Mouse (Mus musculus): ENCODE measurements around the gene Ttll9.
A peak's percentile ranks its signal among the peaks of the same experiment; 100 is the strongest.

The Ttll9 gene

DNA sequence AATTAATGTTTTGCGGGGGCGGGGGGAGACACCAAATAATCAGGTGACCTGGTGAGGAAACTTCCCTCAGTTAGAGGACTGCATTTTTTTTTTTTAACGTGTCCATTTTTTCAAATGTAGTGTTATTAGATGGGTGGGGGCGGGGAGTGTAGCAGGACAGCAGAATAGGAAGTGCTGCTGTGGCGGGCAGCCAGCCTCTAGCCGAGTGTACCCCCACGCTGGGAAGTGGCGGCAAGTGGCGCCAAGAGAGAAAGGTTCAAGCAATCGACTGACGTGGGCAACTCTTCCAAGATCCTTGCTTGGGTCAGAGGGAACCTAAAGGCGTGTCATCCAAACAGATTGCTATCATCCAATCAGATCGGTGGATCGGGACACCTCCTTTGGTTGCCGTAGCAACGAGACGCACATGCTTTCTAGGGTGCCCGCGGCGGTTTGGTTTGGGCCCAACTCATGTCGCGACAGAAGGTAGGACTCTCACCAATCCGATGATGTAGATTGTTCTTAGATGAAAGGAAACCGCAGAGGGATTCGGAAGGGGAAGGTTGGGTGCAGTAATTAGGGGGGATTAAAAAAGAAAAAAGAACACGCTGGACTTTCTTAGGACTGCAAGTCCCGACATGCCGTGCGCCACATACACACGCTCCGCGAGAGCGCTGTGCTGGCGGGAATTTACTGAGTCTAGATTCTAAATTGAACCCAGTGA, at the start of gene Ttll9:
Gene Ttll9, plus strand, starts transcription at position 395 of the 703 bp plus-strand sequence.
- peak; percentile 65 for DNase-seq (ENCODE audit: low spot score)

DNA sequence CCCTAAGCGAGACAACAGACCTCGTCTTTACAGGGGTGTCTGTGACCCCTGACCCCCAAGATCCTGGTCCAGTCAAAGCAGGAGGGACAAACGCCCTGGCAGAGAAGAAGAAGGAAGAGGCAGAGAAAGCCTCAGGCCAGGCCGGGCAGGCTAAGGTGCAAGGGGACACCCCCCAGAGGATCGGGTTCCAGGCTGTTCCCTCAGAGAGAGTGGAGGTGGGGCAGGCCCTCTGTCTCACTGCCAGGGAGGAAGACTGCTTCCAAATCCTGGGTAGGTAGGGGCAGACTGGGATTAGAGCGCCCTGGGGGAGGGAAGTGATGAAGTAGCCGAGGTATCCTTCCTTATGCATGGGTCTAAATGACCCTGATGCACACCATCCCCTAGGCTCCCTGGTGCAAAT, 48.8 kb upstream of the Ttll9 start:
- no peak for DNase-seq (ENCODE audit: low spot score)

DNA sequence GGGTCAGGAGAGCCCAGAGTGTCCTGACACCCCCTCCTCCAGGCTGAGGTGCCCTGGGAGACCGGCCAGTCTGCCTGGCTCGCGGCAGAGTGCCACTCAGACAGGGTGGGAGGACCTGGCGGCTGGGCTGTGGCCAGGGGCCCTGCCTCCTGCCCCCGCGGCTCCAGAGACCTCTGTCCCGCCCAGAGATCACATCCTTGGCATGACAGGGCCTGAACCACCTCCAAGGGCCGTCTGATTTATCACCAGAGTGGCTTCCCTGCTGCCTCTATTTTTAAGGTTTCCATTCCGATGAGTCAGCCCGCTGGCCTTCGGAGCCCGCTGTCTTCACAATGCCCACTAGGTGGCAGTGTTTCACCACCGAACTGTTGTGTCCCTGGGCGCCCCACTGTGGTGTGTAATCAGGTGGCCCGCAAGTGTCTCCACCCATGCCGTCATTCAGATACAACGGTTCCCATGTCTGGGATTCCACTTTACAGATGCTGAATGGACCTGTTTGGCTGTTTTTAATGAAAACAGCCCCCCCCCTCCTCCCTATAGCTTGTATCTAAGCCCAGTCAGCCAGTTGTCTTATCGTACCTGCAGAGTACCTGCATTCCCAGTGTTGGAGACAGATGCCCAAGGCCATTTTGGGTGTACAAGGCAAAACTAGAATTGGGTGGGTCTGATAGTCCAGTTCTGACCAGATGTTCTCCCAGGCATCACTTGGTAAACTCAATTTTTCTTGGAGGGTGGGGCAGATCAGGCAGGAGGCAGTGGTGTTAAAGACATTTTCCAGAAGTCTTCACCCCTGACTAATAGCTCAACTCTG, 47.8 kb upstream of the Ttll9 start:
- peak; percentile 70 for DNase-seq (ENCODE audit: low spot score)

DNA sequence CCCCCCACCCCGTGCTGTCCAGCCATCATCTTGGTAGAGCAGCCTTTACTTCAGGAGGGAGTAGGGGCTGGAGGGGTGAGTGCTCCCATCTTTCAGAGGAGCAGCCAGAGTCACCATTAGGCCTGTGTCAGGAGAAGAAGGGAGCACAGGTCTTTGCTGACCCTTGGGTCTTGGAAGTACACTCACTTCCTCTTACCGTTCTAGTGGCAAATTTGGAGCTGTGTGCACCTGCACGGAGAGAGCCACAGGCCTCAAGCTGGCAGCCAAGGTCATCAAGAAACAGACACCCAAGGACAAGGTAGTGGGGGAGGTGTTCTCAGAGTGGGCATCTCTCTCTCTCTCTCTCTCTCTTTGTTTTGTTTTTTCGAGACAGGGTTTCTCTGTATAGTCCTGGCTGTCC, 46.8 kb upstream of the Ttll9 start:
- DNase-seq (ENCODE audit: low spot score) = no peak

DNA sequence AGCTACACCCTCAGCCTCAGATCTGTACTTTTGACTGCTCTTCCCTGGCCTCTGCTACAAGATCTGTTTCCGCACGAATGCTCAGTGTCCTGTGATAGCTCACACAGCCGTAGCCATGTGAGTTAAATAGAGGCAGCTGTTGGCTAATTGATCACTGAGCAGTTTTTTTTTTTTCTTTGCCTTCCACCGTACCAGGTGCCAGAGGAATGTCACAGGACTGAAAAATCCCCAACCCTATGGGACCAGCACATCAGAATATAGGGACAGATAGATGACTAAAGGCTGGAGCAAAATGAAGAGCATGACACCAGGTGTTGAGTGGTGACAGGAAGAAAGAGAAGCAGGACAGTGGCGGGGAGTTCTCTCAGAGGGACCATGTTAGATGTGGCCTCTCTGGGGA, 46.2 kb upstream of the Ttll9 start:
- no peak for DNase-seq (ENCODE audit: low spot score)

DNA sequence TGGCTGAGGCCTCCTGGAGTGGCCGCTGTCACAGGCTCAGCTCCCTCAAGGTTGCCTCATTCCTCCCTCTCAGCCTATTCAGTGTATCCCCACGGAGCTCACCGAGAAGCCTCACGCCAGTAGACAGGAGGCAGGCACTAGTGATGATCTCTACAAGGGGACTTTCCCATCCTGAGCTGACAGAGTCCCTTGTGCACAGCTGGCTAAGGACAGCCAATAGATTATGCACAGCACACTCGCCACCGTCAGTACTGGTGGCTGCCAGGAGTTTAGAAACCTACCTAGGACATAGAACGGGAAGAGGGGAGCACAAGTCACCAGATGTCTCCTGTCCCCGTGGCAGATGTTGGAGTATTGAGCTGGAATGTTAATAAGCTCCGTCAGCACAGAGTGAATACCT, 44.6 kb upstream of the Ttll9 start:
- DNase-seq (ENCODE audit: low spot score) = no peak

DNA sequence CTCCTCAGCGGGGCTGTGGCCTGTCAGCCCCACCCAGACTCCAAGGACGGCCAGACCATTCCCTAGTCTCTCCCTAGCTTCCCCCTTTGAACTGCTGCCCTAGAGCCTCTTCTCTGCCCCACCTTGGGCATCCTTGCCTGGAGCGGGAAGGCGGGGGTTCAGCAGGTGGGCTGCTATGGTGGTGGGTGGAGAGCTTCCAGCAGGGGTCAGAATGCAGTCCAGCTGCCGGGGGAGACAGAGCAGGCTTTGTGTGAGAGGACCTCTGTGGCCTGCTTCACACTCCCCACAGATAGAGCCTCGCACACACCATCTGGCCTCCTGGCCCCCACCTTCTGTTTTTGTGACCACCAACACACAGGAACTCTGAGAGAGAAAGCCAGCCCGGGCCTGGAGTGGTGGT, 39.9 kb upstream of the Ttll9 start:
- DNase-seq (ENCODE audit: low spot score) = no peak

DNA sequence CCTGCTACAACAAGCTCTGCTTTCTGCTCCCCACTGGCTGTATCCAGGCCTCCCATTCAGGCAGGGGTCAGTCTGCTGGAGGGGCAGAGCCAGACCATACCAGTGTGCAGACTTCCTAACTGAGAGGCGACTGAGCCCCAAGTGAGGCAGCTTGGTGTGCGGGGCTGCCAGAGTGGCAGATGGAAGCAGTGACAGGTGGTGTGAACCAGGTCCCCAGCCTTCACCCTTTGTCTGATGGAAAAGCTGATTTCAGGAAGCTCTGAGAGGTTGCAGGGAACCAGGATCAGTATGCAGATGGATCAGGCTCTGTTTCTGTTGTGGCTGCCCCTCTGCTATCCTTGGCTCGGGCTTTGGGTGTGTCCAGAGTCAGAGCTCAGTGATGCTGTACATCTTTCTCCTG, 38.7 kb upstream of the Ttll9 start:
- DNase-seq (ENCODE audit: low spot score) = no peak

DNA sequence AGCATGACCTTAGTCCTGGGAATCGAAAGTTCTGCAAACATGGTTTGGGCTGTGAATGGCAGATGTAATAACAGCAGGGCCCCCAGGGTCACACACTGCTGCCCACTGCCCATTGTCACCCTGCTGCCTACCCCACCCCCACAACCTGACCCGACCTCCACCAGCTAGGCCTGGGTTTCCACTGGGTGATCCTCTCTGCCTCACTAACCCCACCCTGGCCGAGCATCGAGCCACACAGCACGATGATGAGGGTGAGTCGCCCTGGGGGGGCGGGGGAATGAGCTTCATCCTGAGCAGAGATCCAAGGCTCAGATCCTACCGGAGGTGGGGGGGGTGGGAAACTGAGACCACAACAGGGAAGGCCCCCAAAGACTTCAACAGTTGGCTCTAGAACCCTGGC, 38.2 kb upstream of the Ttll9 start:
- DNase-seq (ENCODE audit: low spot score) = no peak

DNA sequence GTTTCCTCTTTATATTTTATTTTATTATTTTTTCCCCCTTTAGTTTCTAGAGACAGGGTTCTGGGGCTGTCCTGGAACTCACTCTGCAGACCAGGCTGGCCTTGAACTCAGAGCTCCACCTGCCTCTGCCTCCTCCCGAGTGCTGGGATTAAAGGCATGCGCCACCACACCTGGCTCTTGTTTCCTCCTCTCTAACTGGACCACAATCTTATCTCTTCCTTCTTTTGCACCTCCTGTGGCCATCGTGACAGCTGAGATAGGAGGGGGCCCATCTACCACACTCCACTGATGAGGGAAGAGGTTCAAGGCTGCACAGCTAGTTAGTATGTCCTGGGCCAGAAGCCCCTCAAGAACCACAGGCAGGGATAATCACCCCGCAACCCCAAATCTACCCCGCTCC, 37.7 kb upstream of the Ttll9 start:
- DNase-seq (ENCODE audit: low spot score) = no peak

DNA sequence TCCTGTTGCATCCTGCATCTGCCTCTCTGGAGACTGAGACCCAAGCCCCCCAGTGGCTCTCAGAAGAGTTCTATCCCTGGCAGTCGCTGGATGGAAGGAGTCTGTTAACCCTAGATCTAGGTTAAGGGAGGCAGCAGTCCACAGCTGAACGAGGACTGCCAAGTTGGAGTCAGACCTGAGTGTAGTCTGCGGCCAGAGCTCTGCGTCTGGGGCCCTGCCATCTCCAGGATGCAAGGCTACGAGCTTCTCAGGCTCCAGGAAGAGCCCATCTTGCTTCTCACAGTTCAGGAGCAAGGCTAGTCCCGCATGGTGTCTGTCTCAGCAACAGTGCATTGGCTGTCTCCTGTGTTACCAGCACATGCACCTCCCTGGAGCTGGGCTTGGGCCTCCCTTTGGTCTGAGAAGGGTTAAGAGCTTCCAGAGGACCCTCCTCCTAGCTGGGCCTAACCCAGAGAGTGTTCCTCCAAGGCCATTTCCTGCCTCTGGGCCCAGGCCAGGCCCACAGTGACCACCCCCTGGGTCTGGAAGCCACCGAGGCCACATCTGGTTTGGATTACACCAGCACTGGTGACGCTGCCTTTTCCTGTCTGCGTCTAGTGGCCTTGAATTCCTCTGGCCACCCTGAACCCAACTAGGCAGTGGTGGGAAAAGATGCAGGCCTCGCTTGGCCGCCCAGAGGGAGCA, 37.0 kb upstream of the Ttll9 start:
- DNase-seq (ENCODE audit: low spot score) = peak; percentile 77

DNA sequence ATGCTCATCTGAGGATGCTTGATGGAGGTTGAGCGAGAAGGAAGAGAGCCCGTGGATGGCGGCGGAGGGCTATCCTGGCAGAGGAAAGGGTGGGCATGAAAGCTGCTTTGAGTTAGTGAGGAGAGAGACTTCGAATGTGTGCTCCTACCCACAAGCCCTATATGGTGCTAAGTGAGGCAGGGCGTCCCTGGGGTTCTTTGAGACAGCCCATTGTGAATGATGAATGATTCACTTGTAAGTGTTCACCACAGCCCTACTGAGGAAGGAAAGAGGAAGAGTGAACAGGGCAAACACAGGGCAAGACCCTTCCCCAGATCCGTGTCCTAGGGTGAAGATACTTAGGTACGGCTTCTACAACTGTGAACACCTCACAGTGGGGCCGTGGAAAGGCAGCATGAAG, 35.4 kb upstream of the Ttll9 start:
- DNase-seq (ENCODE audit: low spot score) = no peak

DNA sequence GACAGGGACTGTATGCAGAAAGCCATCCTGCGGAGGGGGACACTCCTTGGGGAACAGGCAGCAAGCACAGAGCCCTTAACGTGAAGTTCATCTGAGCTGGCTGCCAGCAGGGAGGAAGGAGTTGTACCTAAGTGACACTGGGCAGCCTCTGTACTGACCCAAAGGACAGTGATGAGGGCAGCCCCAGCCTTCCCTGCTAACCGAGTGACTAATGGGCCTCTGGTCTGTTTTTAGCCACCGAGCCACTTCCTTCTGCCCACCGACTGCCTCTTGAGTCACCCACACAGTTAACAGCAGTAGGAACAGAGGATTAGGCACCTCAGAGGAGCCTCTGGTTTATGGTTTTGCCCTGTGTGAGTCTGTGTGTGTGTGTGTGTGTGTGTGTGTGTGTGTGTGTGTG, 34.9 kb upstream of the Ttll9 start:
- DNase-seq (ENCODE audit: low spot score) = no peak

DNA sequence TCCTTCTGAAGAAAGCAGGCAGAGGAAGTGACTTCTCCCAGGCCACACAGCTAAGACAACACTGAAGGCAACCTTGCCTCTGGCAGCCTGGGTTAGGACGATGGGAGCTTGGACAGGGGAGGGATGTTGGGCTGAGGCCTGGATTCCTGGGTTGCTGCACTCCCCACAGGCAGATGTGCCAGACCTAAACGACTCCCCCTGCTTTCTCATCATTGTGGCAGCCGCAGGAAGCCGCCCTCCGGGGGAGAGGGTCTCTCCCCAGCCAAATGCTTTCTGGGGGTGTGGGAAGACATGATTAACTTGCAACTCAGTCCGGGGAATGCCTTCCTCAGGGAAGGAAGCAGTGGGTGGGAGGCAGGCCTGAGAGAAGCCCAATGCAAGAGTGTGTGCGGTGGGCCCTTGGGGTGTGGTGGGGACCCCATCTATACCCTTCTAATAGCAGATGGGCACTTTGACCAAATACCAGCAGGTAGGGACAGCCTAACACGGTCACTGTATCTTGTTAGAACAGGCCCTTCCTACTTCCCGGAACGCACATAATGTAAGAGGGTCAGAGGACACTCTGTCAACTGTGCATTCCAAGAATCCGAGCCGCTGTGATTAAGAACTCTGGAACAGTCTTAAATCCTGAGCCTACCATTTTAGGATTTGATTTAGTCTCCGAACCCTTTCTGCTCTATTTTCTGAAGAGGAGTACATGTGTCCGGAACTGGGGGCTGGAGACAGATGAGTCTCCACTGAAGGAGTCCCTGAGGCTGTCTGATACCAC, 33.9 kb upstream of the Ttll9 start:
- peak; percentile 29 for DNase-seq (ENCODE audit: low spot score)

DNA sequence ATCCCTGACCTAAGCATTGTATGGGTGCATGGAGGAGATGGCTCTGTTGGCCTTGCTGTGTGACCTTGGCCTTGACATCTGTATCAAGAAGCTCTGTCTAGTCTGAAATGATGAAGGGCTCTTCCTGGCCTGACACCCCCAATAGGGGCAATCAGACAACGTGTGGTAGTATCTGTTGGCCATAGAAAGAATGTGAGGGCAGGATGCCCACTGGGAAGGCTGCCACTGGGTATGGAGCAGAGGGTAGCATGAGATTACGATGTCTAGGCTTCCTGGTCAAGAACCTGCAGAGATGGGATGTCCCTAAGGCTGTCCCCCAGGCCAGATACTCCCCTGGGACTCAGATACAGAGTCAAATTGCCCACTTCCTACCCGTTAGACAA, 33.3 kb upstream of the Ttll9 start:
- no peak for DNase-seq (ENCODE audit: low spot score)

DNA sequence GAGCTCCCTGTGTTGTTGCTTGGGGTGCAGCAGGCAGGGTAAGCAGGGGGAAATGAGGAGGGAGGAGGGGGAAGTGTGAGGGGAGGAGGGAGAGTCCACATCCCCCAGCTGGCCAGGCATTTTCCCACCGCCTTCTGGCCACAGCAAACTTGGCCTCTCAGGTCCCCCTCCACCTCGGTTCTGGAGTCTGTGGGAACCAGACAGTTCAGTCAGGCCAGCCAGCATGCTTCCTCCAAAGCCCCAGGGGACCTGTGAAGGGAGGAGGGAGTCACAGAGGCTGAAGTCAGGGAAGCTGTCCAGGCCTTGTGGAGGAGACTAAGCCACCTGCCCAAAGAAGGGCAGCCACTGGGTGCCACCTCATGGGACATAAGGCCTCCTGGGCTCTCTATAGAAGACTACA, 32.0 kb upstream of the Ttll9 start:
- no peak for DNase-seq (ENCODE audit: low spot score)

DNA sequence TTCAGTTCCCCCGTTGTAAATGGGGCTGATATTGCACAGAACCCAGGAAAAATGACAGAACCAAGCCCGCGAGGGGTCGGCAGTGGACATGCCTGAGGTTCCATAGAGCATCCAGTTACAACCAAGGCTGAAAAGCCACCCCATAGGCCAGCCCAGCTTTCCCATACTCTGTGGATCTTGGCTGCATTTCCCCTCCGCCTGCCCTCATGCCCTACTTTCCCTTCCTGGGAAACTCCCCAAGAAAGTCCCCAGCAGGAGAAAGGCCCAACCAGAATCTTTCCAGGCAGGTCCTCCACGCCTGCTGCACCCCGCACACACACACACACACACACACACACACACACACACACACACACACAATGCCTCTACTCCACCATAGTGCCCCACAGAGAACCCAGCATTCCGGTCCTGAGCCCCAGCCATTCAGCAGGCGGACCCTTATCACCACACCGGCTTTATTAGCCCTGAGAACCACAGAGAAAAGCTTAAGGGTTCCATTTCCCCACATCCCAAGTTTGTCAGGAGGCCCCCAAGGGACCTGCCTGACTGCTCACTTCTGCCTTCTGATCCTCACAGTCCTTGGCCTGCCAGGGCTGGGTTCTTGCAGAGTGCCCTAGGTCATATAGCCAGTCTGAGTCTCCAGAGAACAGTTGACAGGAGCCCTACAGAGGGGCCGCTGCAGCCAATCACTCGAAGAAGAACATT, 30.7 kb upstream of the Ttll9 start:
- DNase-seq (ENCODE audit: low spot score) = no peak

DNA sequence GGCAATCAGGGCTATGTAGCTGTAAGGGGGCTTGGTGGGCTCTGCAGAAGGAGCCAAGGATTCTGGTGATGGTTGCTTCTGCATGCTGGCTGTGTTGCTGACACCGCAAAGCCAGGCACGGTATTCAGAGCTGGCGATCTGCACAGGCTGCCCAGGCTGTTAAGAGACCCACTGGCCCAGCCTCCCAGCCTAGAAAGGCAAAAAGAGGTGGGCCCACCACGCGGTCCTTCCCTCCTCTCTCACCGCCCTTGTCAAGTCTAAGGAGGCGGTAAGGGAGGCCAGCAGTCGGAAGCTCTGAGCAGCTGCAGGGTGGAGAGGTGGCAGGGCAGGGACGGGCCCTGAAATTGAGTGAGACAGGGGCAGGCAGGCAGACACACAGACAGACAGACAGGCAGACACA, 29.2 kb upstream of the Ttll9 start, which contains the start of gene Foxs1:
Gene Foxs1, minus strand, starts transcription at position 161 of the 400 bp plus-strand sequence.
- peak; percentile 52 for DNase-seq (ENCODE audit: low spot score)

DNA sequence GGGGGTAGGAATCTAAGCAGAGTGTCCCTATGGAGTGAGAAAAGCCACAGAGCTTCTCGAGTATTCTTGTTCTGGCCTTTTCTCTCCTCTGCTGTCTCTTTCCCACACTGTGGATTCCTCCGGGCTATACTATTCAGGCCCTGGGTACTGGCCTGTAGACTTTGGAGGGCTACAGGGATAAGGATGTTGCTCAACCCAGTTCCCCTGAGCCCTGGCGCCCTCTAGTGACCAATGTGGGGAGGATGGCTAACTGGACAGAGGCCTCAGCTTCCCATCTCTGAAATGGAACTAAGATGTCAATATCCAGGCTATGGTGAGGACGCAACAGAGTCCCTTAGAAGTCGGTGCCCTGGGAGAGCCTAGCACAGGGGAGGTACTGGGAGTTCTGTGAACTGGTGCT, 28.7 kb upstream of the Ttll9 start:
- DNase-seq (ENCODE audit: low spot score) = no peak

DNA sequence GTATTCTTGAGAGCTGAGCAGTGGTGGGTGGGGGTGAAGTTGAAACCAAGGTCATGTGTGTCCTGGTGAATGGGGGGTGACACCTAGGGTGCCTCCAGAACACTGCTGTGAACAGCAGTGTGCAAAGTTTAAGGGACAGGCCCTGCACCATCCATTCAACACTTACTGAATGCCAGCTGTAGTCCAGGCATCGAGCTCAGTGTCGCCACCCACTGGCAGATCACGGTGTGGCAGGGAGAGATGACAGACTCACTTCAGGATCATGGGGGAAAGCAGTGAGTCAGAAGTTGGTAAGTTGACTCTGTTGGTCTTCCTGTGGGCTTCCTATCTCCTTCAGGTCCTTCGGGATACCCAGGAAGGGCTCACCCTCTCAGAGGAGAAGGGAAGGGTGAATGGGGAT, 22.4 kb upstream of the Ttll9 start:
- no peak for DNase-seq (ENCODE audit: low spot score)

DNA sequence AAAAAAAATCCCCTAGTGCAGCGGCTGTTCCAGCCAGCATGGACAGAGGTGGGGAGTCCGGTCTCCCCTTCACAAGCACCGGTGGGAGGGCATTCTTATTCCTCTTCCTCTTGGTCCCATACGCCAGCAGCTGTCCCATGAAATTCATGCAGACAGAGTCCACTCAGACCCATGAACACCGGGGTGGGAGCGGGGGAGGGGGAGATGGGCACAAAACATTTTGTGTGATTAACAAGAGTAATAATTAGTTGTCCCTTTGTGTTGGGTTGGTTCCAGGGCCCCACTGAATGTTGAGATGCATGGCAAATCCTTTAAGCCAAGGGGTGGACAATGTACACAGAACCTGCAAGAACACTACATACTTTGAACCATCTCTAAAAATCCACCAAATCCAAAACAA, 21.2 kb upstream of the Ttll9 start:
- no peak for DNase-seq (ENCODE audit: low spot score)

DNA sequence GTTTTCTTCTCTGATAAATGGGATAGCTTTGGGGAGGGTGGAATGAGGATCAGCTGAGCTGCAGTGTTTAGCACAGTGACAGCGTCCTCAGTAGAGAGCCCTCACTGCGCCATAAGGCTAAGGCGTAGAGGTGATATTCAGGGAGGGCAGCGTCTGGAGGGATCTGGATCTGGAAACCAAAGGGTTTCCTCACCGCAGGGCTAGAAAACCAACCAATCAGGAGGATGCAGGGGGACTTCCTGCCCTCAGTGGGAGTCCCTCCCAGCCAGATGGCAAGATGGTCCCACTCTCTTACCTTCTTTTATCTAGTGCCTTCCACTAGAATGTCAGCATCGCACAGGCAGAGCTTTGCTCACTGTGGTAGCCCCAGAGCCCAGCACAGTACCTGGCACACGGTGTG, 20.5 kb upstream of the Ttll9 start:
- DNase-seq (ENCODE audit: low spot score) = no peak
